Mouse (Mus musculus) limb, embryonic 14.5 days (tissue): ENCODE data around the gene Brwd1. TPM values are rescaled to one million over a fixed set of nuclear protein-coding genes. Genes with fewer than 3 reads are reported as not detected.
A peak's percentile ranks its signal among the peaks of the same experiment; 100 is the strongest.

Experiments
- ATAC-seq: fragments of 200-750 bp; cut with Nextera tagmentation; 2 replicates; pipeline ENCODE4 v1.8.0; 2017; ENCODE audit warnings: low read depth, moderate number of reproducible peaks, moderate TSS enrichment; ENCODE audit not compliant: low FRiP score
- DNase-seq: peaks from one replicate; pipeline ENCODE4 v3.0.0-alpha.2; 2015; ENCODE audit warnings: low spot score
- H3K27ac ChIP-seq: fragments of 300-500 bp; sonication (generic); replicated peaks from 2 replicates; pipeline ENCODE4 v1.5.1; 2014; ENCODE audit warnings: low read depth, mild to moderate bottlenecking, low read length, moderate library complexity, mixed read lengths
- H3K27me3 ChIP-seq: fragments of 300-500 bp; sonication (generic); 2 replicates; pipeline ENCODE4 v1.6.1; 2014; ENCODE audit warnings: low read length, mixed read lengths; ENCODE audit not compliant: control insufficient read depth, insufficient read depth
- H3K36me3 ChIP-seq: fragments of 300-500 bp; sonication (generic); 2 replicates; pipeline ENCODE4 v1.6.1; 2014; ENCODE audit warnings: mild to moderate bottlenecking, low read length, moderate library complexity, mixed read lengths; ENCODE audit not compliant: control insufficient read depth, insufficient read depth
- H3K4me1 ChIP-seq: fragments of 300-500 bp; sonication (generic); 2 replicates; pipeline ENCODE4 v1.6.1; 2014; ENCODE audit warnings: antibody characterized with exemption, low read length, mixed read lengths; ENCODE audit not compliant: control insufficient read depth, insufficient read depth
- H3K4me2 ChIP-seq: fragments of 300-500 bp; sonication (generic); replicated peaks from 2 replicates; pipeline ENCODE4 v1.6.1; 2014; ENCODE audit warnings: low read depth, mild to moderate bottlenecking, low read length, moderate library complexity; ENCODE audit not compliant: severe bottlenecking
- H3K4me3 ChIP-seq: fragments of 300-500 bp; sonication (generic); replicated peaks from 2 replicates; pipeline ENCODE4 v1.5.1; 2014; ENCODE audit warnings: low read length
- H3K9ac ChIP-seq: fragments of 300-500 bp; sonication (generic); 2 replicates; pipeline ENCODE4 v1.6.1; 2014; ENCODE audit warnings: mild to moderate bottlenecking, low read depth, low read length, moderate library complexity; ENCODE audit not compliant: severe bottlenecking
- H3K9me3 ChIP-seq: fragments of 300-500 bp; sonication (generic); 2 replicates; pipeline ENCODE4 v1.6.1; 2016; ENCODE audit warnings: low read length; ENCODE audit not compliant: control insufficient read depth
- POLR2A ChIP-seq: fragments of 200-500 bp; IDR thresholded peaks from 2 replicates; pipeline ENCODE4 v1.8.0; 2012; ENCODE audit warnings: inconsistent platforms, mild to moderate bottlenecking, moderate library complexity, borderline replicate concordance; ENCODE audit not compliant: insufficient read depth, insufficient read length; ENCODE audit errors: extremely low read depth
- WGBS: fragments of 180-500 bp; shearing (Covaris S2); extraction: QIAGEN DNeasy Blood & Tissue Kit; methylation state at CpG from one replicate; pipeline ENCODE4 v1.1.7; 2014; 5-methylcytosine and 5-hydroxymethylcytosine counted together
- polyA plus RNA-seq, 2 experiments: library from polyadenylated mRNA; depleted of rRNA in 1 of 2; stranded (reverse) in 1 of 2; unstranded in 1 of 2; fragments of >200 nt; fragmentation: Nextera tagmentation in 1 of 2; extraction: Ambion mirVana in 1 of 2; gene quantifications; 2 replicates each; pipeline versions ENCODE4 v1.2.1 to v1.2.3; 2012 to 2014

The Brwd1 gene
- polyA plus RNA-seq, 2 experiments: 73.5 to 107 TPM

DNA sequence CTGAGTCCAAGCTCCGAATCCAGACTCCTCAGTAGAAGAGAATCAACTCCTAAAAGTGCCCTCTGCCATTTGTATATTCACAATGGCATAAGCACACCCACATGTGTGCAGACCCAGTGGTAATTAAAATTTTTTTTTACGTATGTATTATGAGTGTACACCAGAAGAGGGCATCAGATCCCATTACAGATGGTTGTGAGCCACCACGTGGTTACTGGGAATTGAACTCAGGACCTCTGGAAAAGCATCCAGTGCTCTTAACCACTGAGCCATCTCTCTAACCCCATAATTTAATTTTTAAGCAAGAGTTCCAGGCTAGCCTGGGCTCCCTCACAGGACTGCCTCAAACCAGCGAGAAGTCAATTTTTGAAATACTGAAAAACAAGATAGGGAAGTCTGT lies 5.1 kb upstream of the Brwd1 start:
- Histone ChIP-seq H3K27ac (no peak overlapping the region), H3K36me3 (no peaks in the 10 kb centered on the region), H3K4me3 (no peak overlapping the region), H3K9ac (no peak overlapping the region), H3K4me1 (peaks cover 3% of the 10 kb centered on the region; the same call in 1 of the 2 replicates), H3K27me3 (no peaks in the 10 kb centered on the region), H3K4me2 (no peak overlapping the region), H3K9me3 (no peaks in the 10 kb centered on the region)
- no peak for DNase-seq
- WGBS: 78% methylated on average over 4 of the region's 4 CpGs
- no peak for ATAC-seq
- no peak for TF ChIP-seq POLR2A

DNA sequence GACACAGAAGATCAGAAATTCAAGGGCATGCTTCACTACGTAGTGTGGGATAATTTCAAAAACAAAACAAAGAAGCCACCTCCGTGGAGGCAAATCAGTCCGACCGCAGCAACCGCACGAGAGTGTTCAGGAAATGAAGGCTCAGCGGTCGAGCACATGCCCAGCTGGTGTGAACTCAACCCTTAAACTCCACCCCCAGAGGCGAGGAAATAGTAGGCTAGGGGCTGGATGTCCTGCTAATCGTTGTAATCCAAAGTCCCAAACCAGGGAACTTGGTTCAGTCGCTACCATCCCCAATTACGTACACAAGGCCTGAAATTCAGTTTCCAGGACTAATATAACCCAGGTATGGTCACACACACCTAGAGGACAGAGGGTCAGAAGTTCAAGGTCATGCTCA lies 4.7 kb upstream of the Brwd1 start:
- peaks cover 3% of the 10 kb centered on the region; the same call in 1 of the 2 replicates for H3K4me1 ChIP-seq
- H3K9me3 ChIP-seq: no peaks in the 10 kb centered on the region
- H3K27ac ChIP-seq: no peak overlapping the region
- H3K36me3 ChIP-seq: no peaks in the 10 kb centered on the region
- H3K4me2 ChIP-seq: no peak overlapping the region
- no peak overlapping the region for H3K4me3 ChIP-seq
- ATAC-seq (no peak), DNase-seq (no peak)
- H3K27me3 ChIP-seq: no peaks in the 10 kb centered on the region
- TF ChIP-seq POLR2A: no peak
- H3K9ac ChIP-seq: no peak overlapping the region
- 70% methylated on average over 12 of the region's 12 CpGs for WGBS

DNA sequence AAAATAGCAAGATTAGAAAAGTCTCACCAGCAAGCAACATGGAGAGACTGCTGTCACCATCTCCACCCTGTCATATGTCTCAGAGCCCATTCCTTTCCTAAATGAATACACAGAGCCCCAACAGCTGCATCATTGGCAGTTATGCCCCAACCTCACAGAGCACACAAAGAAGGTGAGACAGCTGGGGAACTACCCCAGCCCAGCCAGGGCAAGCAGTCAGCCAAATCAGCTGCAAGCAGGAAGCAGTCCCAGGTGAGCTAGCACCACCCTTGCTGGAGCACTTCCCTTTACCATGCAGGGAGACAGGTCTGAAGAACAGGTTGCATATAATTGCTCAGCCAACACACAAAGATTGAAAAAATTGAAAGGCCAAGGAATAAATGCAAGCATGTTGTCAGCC lies 3.3 kb upstream of the Brwd1 start:
- DNase-seq: no peak
- Histone ChIP-seq H3K4me2 (no peak overlapping the region), H3K4me3 (no peak overlapping the region), H3K36me3 (peaks cover 2% of the 10 kb centered on the region), H3K9me3 (no peaks in the 10 kb centered on the region), H3K9ac (no peak overlapping the region), H3K4me1 (peaks cover 9% of the 10 kb centered on the region), H3K27ac (no peak overlapping the region), H3K27me3 (no peaks in the 10 kb centered on the region)
- no peak for TF ChIP-seq POLR2A
- ATAC-seq: no peak

GRCm38 (mm10) chr16:96083179-96083646 lies 887 bp upstream of the Brwd1 start:
- Histone ChIP-seq H3K9me3 (no peaks in the 10 kb centered on the region), H3K4me3 (peak overlapping the region; percentile 99), H3K9ac (peak overlapping the region; percentile 97), H3K4me2 (peak overlapping the region; percentile 54), H3K27ac (peak overlapping the region; percentile 96), H3K4me1 (peaks cover 13% of the 10 kb centered on the region), H3K36me3 (peaks cover 25% of the 10 kb centered on the region), H3K27me3 (no peaks in the 10 kb centered on the region)
- WGBS: 6% methylated on average over 20 of the region's 20 CpGs
- DNase-seq (peak; percentile 35), ATAC-seq (no peak)
- no peak for TF ChIP-seq POLR2A

- no peaks in the 10 kb centered on the region for H3K9me3 ChIP-seq
- 2% methylated on average over 34 of the region's 68 CpGs for WGBS
- H3K27me3 ChIP-seq: no peaks in the 10 kb centered on the region
- H3K4me2 ChIP-seq: peak overlapping the region; percentile 54
- no peak for TF ChIP-seq POLR2A
- peak overlapping the region; percentile 99 for H3K4me3 ChIP-seq
- H3K9ac ChIP-seq: peak overlapping the region; percentile 97
- DNase-seq (no peak), ATAC-seq (no peak; the same call in none of the 2 replicates)
- peaks cover 13% of the 10 kb centered on the region for H3K4me1 ChIP-seq
- H3K36me3 ChIP-seq: peaks cover 36% of the 10 kb centered on the region
- peak overlapping the region; percentile 96 for H3K27ac ChIP-seq
Observed at GRCm38 (mm10) chr16:96081742-96082241, 534 bp downstream of the Brwd1 start.

- Histone ChIP-seq H3K9ac (peak overlapping the region; percentile 97), H3K4me3 (peak overlapping the region; percentile 99), H3K4me2 (peak overlapping the region; percentile 54), H3K27ac (peak overlapping the region; percentile 96), H3K9me3 (no peaks in the 10 kb centered on the region), H3K36me3 (peaks cover 37% of the 10 kb centered on the region), H3K4me1 (peaks cover 13% of the 10 kb centered on the region), H3K27me3 (no peaks in the 10 kb centered on the region)
- peak; percentile 94 for DNase-seq
- peak; percentile 87 for ATAC-seq
- no peak for TF ChIP-seq POLR2A
- WGBS: under 1% methylated on average over 13 of the region's 28 CpGs
Observed at GRCm38 (mm10) chr16:96081331-96081730, 995 bp downstream of the Brwd1 start.
